Mouse (Mus musculus) spleen, postnatal 36 days (tissue): ENCODE data around the gene Ptp4a2.

ENCODE experiments used
- DNase-seq, 2 experiments: peaks; one replicate each; pipeline ENCODE4 v3.0.0; 2022; ENCODE audit warnings: low spot score in 2 of 2, mixed read lengths in 1 of 2

The Ptp4a2 gene

DNA sequence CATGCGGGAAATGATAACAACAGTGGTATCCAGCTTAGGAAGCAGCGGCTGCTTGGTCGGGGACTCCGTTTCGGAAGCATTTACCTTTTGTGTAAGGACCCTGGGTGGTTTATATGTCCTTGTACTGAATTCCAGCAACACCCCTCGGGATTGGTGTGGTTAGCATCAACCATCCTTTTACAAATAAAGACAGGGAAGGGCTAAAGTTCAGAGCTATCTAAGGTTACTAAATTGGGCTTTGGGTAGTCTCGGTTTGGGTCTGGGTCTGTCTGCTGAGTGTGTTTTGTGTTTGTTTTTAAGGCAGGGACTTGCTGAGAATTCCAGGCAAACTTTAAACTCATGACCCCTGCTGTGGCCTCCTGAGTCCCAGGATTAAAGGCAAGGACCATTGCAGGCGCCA lies 15.2 kb upstream of the Ptp4a2 start:
- no peak for DNase-seq

DNA sequence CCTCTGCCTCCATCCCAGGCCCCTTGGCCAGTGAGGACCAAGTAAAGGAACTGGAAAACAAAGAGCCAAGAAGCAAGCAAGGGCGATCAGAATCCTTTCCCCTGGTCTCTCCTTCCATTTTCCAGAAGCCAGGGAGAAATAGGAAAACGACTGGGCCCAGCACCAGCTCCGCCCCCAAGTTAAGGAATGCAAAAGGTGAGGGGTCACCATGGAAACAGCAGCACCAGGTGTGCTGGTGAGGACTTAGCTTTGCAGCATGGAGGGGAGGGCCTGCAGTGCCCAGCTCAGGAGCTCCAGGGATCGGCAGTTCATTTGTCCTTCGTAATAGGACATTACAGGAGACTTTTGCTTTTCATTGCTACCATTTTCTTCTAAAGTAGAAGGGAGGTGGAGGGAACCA lies 13.0 kb upstream of the Ptp4a2 start:
- no peak for DNase-seq

- DNase-seq: no peak
These were observed 7.7 kb upstream of the Ptp4a2 start for GRCm38 (mm10) chr4:129803368-129803767.

DNA sequence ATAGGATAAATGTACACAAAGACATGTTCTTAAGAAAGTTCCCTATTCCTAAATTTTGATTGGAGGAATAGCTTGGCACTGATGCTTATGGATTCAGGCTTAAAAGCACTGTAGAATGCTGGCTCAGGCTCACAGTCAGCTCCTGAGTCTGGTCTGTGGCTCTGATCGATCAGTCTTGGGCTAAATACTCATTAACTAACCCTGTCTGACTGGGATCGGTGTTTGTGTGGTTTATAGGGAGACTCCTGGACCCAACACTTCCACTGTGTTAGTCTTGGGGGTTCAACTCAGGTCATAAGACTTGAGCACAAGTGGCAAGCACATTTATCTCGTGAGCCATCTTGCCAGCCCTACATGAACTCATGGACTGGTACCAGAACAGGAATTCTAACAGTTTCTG lies 6.0 kb upstream of the Ptp4a2 start:
- DNase-seq: no peak

GRCm38 (mm10) chr4:129811605-129812468 lies 818 bp downstream of the Ptp4a2 start:
- peak in 1 of 2 experiments; percentile 17 for DNase-seq

DNA sequence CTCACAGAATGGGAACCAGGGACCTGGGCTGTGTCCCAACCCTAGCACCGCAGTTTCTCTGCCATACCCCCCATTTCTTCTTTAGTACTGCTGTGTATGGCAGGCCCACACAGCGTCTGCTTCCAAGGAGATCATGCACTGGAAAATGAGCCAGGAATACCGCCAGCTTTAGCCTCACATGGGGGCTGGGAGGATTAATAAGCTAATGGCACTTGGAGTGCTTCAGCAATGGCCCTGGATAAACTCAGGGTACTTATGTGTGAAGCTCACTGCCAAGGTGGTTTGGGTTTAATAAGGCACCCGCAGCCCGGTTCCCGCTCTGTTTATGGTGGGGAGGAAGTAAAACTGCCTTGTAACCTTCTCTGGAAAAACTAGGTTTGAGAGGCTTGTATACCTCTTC lies 6.6 kb downstream of the Ptp4a2 start:
- DNase-seq: peak in 1 of 2 experiments; percentile 14

DNA sequence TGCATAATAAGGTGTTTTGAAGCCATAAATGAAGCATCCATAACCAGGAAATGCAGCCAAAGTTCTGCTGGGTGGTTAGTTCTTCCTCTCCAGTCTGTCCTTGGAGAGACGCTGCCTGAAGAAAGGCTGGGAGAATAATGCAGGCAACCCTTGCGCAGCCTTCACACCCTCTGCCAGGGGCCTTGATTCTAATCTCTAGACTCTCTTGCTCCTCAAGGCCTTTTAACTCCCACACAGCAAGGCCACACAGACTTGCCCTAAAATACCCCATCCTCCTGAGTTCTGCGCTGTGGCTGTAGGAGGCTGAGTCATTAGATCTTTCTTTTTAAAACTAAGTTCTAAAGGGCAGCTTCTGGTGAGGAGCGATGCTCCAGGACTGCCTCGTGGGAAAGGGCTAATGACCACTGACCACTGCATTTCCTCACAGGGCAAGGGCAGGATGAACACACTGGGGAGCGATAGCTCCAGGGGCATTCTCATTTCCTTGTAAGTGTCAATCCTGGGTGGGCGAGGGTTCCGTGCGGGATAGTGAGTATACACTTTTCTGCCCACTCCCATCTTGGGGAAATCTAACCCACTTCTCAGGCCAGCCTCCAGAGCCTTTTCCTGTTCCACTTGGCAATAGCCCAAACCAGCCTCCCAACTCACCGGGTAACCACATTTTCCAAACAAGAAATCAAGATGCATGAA lies 7.6 kb downstream of the Ptp4a2 start:
- no peak for DNase-seq

- DNase-seq: peak; percentile 99
These were observed 8.8 kb downstream of the Ptp4a2 start for GRCm38 (mm10) chr4:129819712-129820336.

- DNase-seq: peak; percentile 85 to 86
These were observed 9.5 kb downstream of the Ptp4a2 start for GRCm38 (mm10) chr4:129820417-129821086.

GRCm38 (mm10) chr4:129821087-129821616 lies 10.1 kb downstream of the Ptp4a2 start:
- DNase-seq: peak; percentile 57 to 64

DNA sequence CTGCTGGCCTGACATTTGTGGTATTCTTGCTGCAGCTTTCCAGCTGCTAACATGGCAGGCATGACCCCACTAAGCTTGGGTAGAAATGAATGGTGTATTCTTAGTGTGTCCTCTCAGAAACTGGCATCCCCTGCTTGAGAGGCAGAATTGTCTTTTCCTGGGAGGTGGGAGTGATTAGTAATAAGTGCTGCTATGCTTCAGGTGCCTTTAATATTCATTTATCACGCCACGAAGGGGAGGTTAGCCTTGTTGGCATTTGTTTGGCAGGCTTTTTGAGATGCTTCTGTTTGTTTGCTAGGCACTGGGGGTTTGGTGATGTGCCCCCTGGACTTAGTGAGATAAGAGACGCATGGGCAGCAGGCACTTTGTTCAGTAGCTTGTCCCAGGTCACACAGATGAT lies 11.3 kb downstream of the Ptp4a2 start:
- DNase-seq: no peak

GRCm38 (mm10) chr4:129823216-129823810 lies 12.3 kb downstream of the Ptp4a2 start:
- DNase-seq: no peak

DNA sequence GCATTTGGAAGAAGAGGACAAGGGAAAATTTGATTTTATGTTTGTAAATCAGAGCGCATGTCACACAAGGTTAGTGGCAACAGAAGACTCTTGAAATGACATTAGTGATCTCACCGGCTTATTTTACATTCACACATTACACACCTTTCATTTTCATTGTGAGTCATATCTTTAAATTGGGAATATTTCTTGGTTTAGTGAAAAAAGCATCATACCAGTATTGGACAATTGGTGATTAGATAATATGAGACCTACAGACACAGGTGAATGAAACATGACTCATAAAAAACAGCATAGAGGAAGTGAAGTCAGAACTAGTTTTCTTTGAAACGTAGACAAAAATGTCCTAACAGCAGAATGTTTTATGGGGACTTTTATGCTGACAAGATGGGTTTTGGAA lies 16.6 kb downstream of the Ptp4a2 start:
- DNase-seq: no peak

DNA sequence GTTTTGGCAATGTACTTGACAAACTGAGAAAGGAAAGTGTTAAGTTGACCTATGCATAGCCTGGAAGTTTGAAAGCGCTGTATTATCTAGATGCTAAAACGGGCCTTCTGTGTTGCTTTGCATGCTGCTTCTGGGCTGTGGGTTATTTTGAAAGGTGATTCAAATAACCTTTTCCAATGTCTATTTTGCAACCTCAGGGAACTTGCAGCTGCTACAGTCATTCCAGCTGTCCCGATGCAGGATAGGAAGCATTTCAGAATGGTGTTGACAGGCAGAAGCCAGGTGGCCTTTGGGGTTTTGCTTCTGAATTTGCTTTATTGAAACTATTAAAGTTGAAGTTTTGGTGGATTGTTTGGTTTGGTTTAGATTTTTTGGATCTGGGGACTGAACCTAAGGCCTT lies 17.1 kb downstream of the Ptp4a2 start:
- no peak for DNase-seq

GRCm38 (mm10) chr4:129829799-129830198 lies 18.8 kb downstream of the Ptp4a2 start:
- no peak for DNase-seq

DNA sequence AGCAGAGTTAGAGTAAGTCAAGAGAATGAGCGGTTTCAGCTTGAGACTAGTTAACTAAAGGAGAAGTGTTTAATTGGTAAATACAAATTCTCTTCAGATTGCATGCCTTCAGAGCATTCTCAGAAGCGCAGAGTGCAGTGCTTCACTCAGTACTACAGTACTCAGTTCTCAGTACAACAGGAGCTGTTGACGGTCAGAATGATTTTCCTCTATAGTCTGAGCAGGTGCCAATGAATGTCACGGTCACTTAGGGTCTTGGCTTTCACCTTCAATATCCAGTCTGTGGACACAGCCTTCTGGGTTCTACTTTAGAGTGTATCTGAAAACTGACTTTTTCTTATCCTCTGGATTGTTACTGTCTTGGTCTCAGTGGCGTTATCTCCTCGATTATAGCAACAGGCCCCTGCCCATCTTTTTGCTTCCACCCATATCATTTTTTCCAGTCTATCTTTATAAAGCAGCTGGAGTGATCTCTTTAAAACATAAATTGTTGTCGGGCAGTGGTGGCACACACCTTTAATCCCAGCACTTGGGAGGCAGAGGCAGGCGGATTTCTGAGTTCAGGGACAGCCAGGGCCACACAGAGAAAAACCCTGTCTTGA lies 19.4 kb downstream of the Ptp4a2 start:
- DNase-seq: no peak

DNA sequence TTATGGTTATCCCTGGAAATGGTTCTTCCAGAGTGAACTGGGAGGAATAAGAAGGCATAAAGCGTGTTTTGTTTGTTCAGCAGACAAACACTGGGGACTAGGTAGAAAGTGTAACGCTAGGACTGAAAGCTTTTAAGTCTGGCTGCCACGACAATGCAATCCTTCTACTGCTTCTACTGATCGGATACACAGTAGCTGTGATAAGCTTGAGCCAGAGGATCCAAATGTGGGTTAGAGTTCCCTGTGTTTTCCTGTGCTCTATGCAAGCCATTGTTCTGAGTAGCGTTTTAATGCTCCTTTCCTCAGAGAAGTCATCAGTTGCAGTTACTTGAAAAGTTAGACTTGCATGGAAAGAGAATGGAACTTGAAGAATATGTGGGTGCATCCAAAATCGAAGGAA lies 23.6 kb downstream of the Ptp4a2 start:
- no peak for DNase-seq

DNA sequence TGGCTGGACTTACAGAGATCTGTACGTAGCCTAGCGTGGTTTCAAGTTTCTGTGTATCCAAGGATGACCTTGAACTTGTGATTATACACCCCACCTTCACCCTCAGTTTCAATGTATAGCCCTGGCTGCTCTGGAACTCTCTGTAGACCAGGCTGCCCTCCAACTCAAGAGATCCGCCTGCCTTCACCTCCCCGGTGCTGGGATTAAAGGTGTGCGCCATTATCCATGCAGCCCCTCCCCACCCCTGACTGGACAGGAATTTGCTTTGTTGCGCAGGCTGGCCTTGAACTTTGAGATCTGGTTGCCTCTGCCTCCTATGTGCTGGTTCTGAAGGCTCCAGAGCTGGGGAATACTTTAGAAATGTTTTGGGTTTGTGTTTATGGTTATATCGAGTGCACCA lies 24.3 kb downstream of the Ptp4a2 start:
- DNase-seq: no peak

GRCm38 (mm10) chr4:129839866-129840555 lies 29.0 kb downstream of the Ptp4a2 start:
- DNase-seq: no peak

DNA sequence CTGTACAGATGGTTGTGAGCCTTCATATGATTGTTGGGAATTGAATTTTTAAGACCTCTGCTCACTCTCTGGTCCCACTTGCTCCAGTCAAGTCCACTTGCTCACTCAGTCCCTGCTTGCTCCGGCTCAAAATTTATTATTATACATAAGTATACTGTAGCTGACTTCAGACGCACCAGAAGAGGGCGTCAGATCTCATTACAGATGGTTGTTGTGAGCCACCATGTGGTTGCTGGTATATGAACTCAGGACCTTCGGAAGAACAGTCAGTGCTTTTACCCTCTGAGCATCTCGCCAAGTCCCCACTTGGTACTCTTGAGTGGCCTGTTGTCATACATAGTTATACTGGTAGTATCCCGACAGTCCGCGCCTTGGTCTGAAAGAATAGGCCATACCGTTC lies 35.8 kb downstream of the Ptp4a2 start:
- DNase-seq: no peak
